Mouse (Mus musculus): ENCODE measurements around the gene Cep112.

Cep112 gene

DNA sequence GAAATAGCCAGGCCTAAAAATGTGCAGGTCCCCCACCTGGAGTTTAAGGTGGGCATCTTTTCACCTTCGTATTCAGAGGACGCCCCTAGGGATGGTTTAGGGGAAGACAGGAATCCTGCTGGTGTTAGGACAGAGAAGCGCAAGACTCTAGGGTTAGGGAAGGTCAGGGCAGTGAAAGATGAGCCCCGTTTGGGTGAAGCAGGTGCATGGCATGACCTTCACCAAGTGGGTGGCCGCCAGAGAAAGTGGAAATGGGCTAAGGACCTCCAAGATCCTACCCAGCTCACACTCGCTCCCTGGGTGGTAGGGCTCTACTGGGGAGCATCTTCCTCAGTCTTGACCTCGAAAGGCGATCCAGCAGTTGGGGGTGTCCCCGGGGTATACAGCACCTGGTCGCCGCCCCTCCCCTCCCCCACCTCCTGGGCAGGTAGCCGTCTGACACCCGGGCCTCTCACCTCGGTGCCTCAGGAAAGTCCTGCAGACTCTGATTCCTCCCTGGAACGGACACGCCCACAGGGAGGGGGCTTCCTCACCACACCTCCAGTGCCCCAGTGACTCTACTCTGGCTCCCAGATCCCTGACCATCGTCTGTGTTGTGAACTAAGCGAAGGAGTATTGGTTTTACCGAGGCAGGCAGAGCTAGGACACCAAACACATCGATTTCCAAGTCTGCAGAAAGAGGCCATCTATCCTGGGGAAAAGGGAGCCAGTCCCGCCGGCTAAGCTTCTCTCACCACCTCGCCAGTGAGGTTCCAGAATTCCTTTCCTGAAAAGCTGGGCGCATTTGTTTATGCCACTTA lies 484.6 kb downstream of the Cep112 start:
- no peak for DNase-seq (ENCODE audit: low spot score in 2 of 2)

Data from urinary bladder, adult 18-20 months (tissue).